Mouse (Mus musculus): ENCODE data around the gene Gm9639.

DNA sequence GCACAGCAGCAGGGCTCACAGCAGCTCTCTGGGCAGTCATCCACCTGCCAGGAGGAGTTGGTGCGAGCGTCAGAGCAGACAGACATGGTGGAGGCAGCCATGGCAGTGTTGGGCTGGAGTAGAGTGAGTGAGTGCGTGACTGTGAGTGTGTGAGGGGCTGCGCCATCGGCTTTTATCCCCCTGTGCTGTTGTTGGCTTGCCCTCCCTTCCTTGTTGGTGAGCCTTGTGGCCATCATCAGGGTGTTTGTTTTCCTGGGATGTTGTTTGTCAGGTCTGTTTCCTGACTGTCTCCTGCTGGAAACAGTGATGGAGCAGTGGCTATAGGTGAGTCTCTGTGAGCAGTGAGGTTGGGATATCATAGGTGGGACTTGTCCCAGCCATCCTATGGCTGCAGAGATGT lies 16.9 kb upstream of the Gm9639 start, which contains the start of gene Gm9507:
- TF ChIP-seq EP300 (optimal IDR thresholded peaks at IDR 0.05) (no peak), CTCF (IDR thresholded peaks at IDR 0.05; ENCODE audit: low read depth) (no peak)

All from stomach, postnatal 0 days (tissue).